Mouse (Mus musculus): ENCODE measurements around the gene Nap1l3.
A peak's percentile ranks its signal among the peaks of the same experiment; 100 is the strongest.

Gene Nap1l3

GRCm38 (mm10) chrX:122396781-122397581, at the start of gene Nap1l3:
Nap1l3 (minus strand) TSS chrX:122397401.
- peak; percentile 82 to 85 for DNase-seq

- no peak for DNase-seq
Measured at GRCm38 (mm10) chrX:122397652-122398051, 451 bp upstream of the Nap1l3 start.
